Comparison of ENCODE assay signal across 8 mouse cellular contexts in genomic region chr12:102757689-102758402, GRCm38 (mm10). TPM values are rescaled to one million over a fixed set of nuclear protein-coding genes. Genes with fewer than 3 reads are reported as not detected.
DNase-seq lines count a peak whose midpoint lies in the region; ATAC-seq lines count a peak whose summit lies in the region.

TSS of gene Gm28051 (minus strand) at chr12:102757765.
TSS of gene Gon7 (minus strand) at chr12:102757803.
TSS of gene Ubr7 (plus strand) at chr12:102757967.

- peaks cover 15% of the 10 kb centered on the region for H3K4me1 ChIP-seq in heart, embryonic 10.5 days
- peaks cover 24% of the 10 kb centered on the region for H3K4me1 ChIP-seq in kidney, embryonic 15.5 days

- H3K9ac ChIP-seq in kidney, embryonic 15.5 days = peak within 1 kb of the TSS; percentile 82

- ATAC-seq in erythroblast, adult 5-6 weeks (replicated peaks; ENCODE audit: low FRiP score, poor library complexity, severe bottlenecking) = peak; percentile 96
- peak; percentile 97 for ATAC-seq in kidney, embryonic 15.5 days (replicated peaks; ENCODE audit: low FRiP score)
- ATAC-seq in monocyte, adult 5-6 weeks (replicated peaks; ENCODE audit: insufficient number of reproducible peaks, low FRiP score, low TSS enrichment, poor library complexity, severe bottlenecking) = peak; percentile 94

- H3K9me3 ChIP-seq in heart, embryonic 10.5 days = no peaks in the 10 kb centered on the region
- H3K9me3 ChIP-seq in kidney, embryonic 15.5 days (replicated peaks) = no peaks in the 10 kb centered on the region

- peak; percentile 92 to 93 for DNase-seq in B cell, adult 2 months
- peak; percentile 99 for DNase-seq in brain, adult 2 months (ENCODE audit: low read depth, low spot score)
- DNase-seq in heart, embryonic 10.5 days (ENCODE audit: low spot score) = peak; percentile 98
- peak; percentile 97 for DNase-seq in liver
- DNase-seq in spleen, postnatal 4 days (ENCODE audit: low spot score in 2 of 2) = peak; percentile 96 to 97

- peak within 1 kb of the TSS; percentile 94 for H3K4me3 ChIP-seq in heart, embryonic 10.5 days
- H3K4me3 ChIP-seq in kidney, embryonic 15.5 days (replicated peaks) = peak within 1 kb of the TSS; percentile 66

- H3K4me2 ChIP-seq in kidney, embryonic 15.5 days = peak within 1 kb of the TSS; percentile 79

- H3K27me3 ChIP-seq in heart, embryonic 10.5 days (ENCODE audit: insufficient read depth, poor library complexity, severe bottlenecking) = no peaks in the 10 kb centered on the region
- H3K27me3 ChIP-seq in kidney, embryonic 15.5 days = no peaks in the 10 kb centered on the region

- peak within 1 kb of the TSS; percentile 91 for H3K27ac ChIP-seq in heart, embryonic 10.5 days
- peak within 1 kb of the TSS; percentile 97 for H3K27ac ChIP-seq in kidney, embryonic 15.5 days

- H3K36me3 ChIP-seq in heart, embryonic 10.5 days = peaks cover 14% of the 10 kb centered on the region
- peaks cover 25% of the 10 kb centered on the region for H3K36me3 ChIP-seq in kidney, embryonic 15.5 days

- WGBS in heart, embryonic 10.5 days = under 1% methylated on average over 73 of the region's 73 CpGs
- under 1% methylated on average over 73 of the region's 73 CpGs for WGBS in kidney, embryonic 15.5 days

RNA-seq across cellular contexts. Expression of gene Gm28051, which starts in this region (rescaled TPM):
- total RNA-seq in erythroblast, adult 5-6 weeks (2015; ENCODE audit: low replicate concordance) = not detected in 2 replicates
- total RNA-seq in erythroblast, adult 5-6 weeks (2017; ENCODE audit: low replicate concordance) = not detected in 2 replicates
- polyA plus RNA-seq in heart, embryonic 10.5 days (2016; fragmentation: Nextera tagmentation; extraction: Ambion mirVana) = not detected in 2 replicates
- polyA plus RNA-seq in kidney, embryonic 15.5 days (2015; fragmentation: Nextera tagmentation; extraction: Ambion mirVana) = not detected in 2 replicates
- total RNA-seq in monocyte, adult 5-6 weeks (2017) = not detected in 3 replicates

RNA-seq across cellular contexts. Expression of gene Gon7, which starts in this region (rescaled TPM):
- 5.0 and 9.6 TPM in 2 replicates for total RNA-seq in erythroblast, adult 5-6 weeks (2015; ENCODE audit: low replicate concordance)
- total RNA-seq in erythroblast, adult 5-6 weeks (2017; ENCODE audit: low replicate concordance) = 2.5 and 13.1 TPM in 2 replicates
- 32.5 and 36.3 TPM in 2 replicates for polyA plus RNA-seq in heart, embryonic 10.5 days (2016; fragmentation: Nextera tagmentation; extraction: Ambion mirVana)
- 33.7 and 38.7 TPM in 2 replicates for polyA plus RNA-seq in kidney, embryonic 15.5 days (2015; fragmentation: Nextera tagmentation; extraction: Ambion mirVana)
- 18.9 to 33.7 TPM (median 25.4 TPM) in 3 replicates for total RNA-seq in monocyte, adult 5-6 weeks (2017)

RNA-seq across cellular contexts. Expression of gene Ubr7, which starts in this region (rescaled TPM):
- total RNA-seq in erythroblast, adult 5-6 weeks (2015; ENCODE audit: low replicate concordance) = 5.6 and 12.5 TPM in 2 replicates
- 15.2 and 18.3 TPM in 2 replicates for total RNA-seq in erythroblast, adult 5-6 weeks (2017; ENCODE audit: low replicate concordance)
- polyA plus RNA-seq in heart, embryonic 10.5 days (2016; fragmentation: Nextera tagmentation; extraction: Ambion mirVana) = 40.0 and 40.6 TPM in 2 replicates
- 42.4 and 44.5 TPM in 2 replicates for polyA plus RNA-seq in kidney, embryonic 15.5 days (2015; fragmentation: Nextera tagmentation; extraction: Ambion mirVana)
- total RNA-seq in monocyte, adult 5-6 weeks (2017) = 26.8 to 31.2 TPM (median 27.0 TPM) in 3 replicates

Comparison
In these comparisons a context has a peak if more than half of its experiments do, and no peak if none do; other contexts are left out.
1. Peak in every context shown above with its lines: DNase-seq, ATAC-seq, H3K4me3 ChIP-seq and H3K27ac ChIP-seq.